Mouse (Mus musculus): ENCODE measurements at regions not wholly inside any gene's neighbourhood (a gene's known extent, or its start where the extent isn't known, plus 50 kb on each side); places are given as distances from the start of the nearest gene placed in this dataset.
A peak's percentile ranks its signal among the peaks of the same experiment; 100 is the strongest.
"Not testable (repeated sequence)": the region's sequence is repeated elsewhere in the genome, so short reads cannot be mapped to it uniquely, and the experiment has no call there.

DNA sequence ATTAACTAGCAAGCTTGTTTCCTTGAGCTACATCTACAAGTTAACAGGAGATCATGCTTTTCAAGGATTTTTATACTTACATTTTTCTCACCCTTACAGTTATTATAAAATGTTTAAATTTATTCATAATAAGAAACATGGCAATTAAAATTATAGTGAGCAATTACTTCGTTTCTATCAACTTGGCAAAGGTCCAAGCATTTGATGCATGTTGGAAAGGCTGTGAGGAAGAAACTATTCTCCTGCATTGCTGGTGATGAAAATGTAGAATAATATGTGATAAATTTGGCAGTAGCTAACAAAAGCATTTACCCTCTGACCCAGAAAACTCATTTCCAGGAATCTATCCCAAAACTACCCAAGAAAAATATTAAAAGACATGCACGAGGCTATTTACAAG, 114.8 kb upstream of the Vrk2 start:
- DNase-seq (ENCODE audit: low spot score): no peak

DNA sequence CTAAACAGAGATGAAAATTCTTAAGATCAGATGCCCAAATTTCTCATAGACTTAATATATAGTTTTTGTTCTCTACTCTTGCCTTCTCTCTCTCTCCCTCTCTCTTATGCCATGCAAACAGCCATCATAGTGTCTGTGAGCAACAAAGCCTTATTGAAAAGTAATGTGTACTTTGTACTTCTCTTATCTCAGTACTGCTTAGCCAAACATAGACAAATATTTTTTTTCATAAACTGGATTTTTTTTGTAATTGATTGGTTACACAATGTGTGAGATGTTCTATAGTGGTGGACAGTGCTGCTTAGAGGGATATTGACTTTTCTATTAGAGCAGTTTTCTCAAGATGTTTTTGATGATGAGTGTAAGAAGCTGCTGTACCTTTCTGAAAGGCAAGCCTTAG, 90.1 kb upstream of the Vrk2 start:
- no peak for DNase-seq (ENCODE audit: low spot score)

DNA sequence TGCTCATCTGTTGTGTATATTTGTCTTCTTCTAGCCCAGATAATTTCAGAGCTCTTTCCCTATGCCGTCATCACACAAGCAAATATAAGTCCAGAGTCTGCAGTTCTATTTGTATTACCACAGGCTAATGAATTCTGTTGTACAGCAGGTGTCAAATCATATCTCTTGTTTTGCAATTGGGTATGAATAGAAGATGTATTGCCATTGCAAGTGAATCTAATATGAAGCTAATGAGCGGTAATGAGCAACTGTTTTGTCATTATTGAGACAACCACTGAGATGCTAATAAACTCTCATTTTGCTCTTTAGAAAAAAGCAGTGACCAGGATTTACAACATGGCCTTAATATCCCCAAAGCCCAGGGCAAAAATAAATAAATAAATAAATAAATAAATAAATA, 73.5 kb upstream of the Vrk2 start:
- DNase-seq (ENCODE audit: low spot score): peak; percentile 62

DNA sequence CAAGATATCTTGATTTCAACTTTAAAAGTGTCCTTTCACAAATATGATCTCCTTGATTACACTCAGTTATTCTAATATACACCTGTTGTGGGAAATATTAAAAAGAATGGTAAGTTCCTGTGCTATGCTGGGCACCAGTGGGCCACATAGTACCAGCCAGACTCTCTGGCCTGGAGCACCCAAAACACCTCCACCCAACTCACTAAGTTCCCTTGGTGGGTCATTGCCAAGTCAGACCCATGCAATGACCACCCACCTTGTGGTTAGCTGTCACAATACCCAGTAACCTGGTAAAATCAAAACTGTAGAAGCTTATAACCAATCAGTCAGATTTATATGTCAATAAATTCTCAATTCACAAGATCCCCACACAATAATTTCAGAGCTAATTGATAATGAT, 67.1 kb upstream of the Vrk2 start:
- DNase-seq (ENCODE audit: low spot score): no peak

GRCm38 (mm10) chr11:26649165-26649564, 55.4 kb upstream of the Vrk2 start:
- DNase-seq (ENCODE audit: low spot score): not testable (repeated sequence)
